18 mouse cellular contexts compared by ENCODE assay signal in the genomic region with DNA sequence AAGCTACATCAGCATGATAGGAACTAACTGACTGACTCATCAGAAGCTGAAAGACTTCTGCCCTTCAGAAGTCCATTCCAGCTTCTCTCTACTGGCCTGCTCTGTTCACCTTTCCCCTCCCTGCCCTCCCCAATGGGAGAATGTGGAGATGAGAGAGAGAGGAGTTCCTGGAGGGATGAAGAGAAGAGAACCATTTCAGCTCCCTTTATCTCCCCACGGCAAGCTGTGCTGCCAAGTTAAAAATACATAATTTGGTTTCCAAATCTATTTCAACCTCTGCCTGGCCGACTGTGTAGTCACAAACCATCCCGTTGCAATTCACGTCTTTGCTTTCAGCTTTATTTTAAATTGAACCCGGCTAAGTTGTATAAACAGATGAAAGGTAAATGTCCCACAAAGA. TPM values are rescaled to one million over a fixed set of nuclear protein-coding genes. Genes with fewer than 3 reads are reported as not detected.
DNase-seq lines count a peak whose midpoint lies in the region; ATAC-seq lines count a peak whose summit lies in the region.
"Had no signal": no experiment of that assay in that cellular context is flagged by ENCODE, and none has a peak within 500 bp of the region (broad histone marks: within the 10 kb centered on the region; RNA-seq: fewer than 3 reads in every experiment).

No protein-coding gene starts in this region.

- ATAC-seq in frontal cortex, adult (ENCODE audit: low TSS enrichment): peak; percentile 39
- no peak for ATAC-seq in erythroid progenitor cell, adult 5-6 weeks (replicated peaks; ENCODE audit: low FRiP score, poor library complexity, severe bottlenecking)
- ATAC-seq: forebrain, postnatal 0 days had no signal

- DNase-seq in frontal cortex, postnatal 10 days (ENCODE audit: low spot score in 2 of 2): no peak
- peak; percentile 25 to 28 for DNase-seq in left cerebral cortex, postnatal 36 days (ENCODE audit: low spot score in 2 of 2)
- no peak for DNase-seq in left cerebral cortex, postnatal 10 days (ENCODE audit: extremely low spot score in 1 of 2, low spot score in 2 of 2)
- DNase-seq in right cerebral cortex, postnatal 25 days: peak; percentile 14
- no peak for DNase-seq in right cerebral cortex, postnatal 36 days (ENCODE audit: low spot score in 2 of 2)
- DNase-seq: adrenal gland, postnatal 10 days; cerebellum, adult 18-20 months; cerebellum, adult 9-11 months; cerebellum, postnatal 36 days; forebrain, postnatal 0 days; gastrocnemius, postnatal 14 days; heart, adult 2 months; heart, postnatal 14 days had no signal

- intact Hi-C loops in left cerebral cortex, postnatal 36 days (cut with DNase I): no loop called here
- intact Hi-C loops in left cerebral cortex, postnatal 10 days (cut with DNase I): no loop called here

RNA-seq across cellular contexts. Expression of a gene that starts 3.9 kb away (rescaled TPM):
- 10 to 100 TPM; 83.9 to 93.3 TPM for total RNA-seq in left cerebral cortex, postnatal 36 days (2021)
- total RNA-seq in left cerebral cortex, postnatal 10 days (2021): 10 to 100 TPM; 83.0 to 86.6 TPM
- total RNA-seq in erythroid progenitor cell, adult 5-6 weeks (2015; ENCODE audit: low replicate concordance): not detected in 2 replicates
- under 0.01 TPM in 1 of 2 replicates, not detected in the other for total RNA-seq in erythroid progenitor cell, adult 5-6 weeks (2017; ENCODE audit: low replicate concordance)
- total RNA-seq: heart, adult 2 months; hematopoietic stem cell, adult 5-6 weeks; MEL had no signal

RNA-seq across cellular contexts. Expression of a gene that starts 4.1 kb away (rescaled TPM):
- 100 to 1,000 TPM in 1 of 2 experiments, 10 to 100 TPM in 1; 98.6 to 110 TPM for total RNA-seq in left cerebral cortex, postnatal 36 days (2021)
- 10 to 100 TPM; 66.8 to 67.1 TPM for total RNA-seq in left cerebral cortex, postnatal 10 days (2021)
- total RNA-seq in erythroid progenitor cell, adult 5-6 weeks (2015; ENCODE audit: low replicate concordance): not detected in 2 replicates
- not detected in 2 replicates for total RNA-seq in erythroid progenitor cell, adult 5-6 weeks (2017; ENCODE audit: low replicate concordance)
- total RNA-seq: gastrocnemius, adult 18-20 months; heart, adult 2 months; hematopoietic stem cell, adult 5-6 weeks; MEL had no signal

Comparison
In these comparisons a context has a peak if more than half of its experiments do, and no peak if none do; other contexts are left out.
1. DNase-seq: peak in left cerebral cortex, postnatal 36 days (2 of 2) and right cerebral cortex, postnatal 25 days (single experiment); none in frontal cortex, postnatal 10 days (0 of 2), left cerebral cortex, postnatal 10 days (0 of 2) and right cerebral cortex, postnatal 36 days (0 of 2).
2. RNA of a gene that starts 3.9 kb away (total RNA-seq): 83.9 to 93.3 TPM in left cerebral cortex, postnatal 36 days and 83.0 to 86.6 TPM in left cerebral cortex, postnatal 10 days; under 0.01 TPM in erythroid progenitor cell, adult 5-6 weeks; every median in the first group is over 10 times any median in the second.
3. RNA of a gene that starts 4.1 kb away (total RNA-seq): 98.6 to 110 TPM in left cerebral cortex, postnatal 36 days and 66.8 to 67.1 TPM in left cerebral cortex, postnatal 10 days; not detected in erythroid progenitor cell, adult 5-6 weeks; every median in the first group is over 10 times any median in the second.